Mouse (Mus musculus): ENCODE measurements at regions not wholly inside any gene's neighbourhood (a gene's known extent, or its start where the extent isn't known, plus 50 kb on each side); places are given as distances from the start of the nearest gene placed in this dataset.

- H3K9me3 ChIP-seq (ENCODE audit: control insufficient read depth, low read length): no peaks in the 10 kb centered on the region
- no peaks in the 10 kb centered on the region for H3K4me1 ChIP-seq (replicated peaks; ENCODE audit: control insufficient read depth, insufficient read depth, low read length)
- ATAC-seq (replicated peaks; ENCODE audit: low FRiP score) (no peak), DNase-seq (ENCODE audit: low spot score) (no peak)
- no peak overlapping the region for H3K27ac ChIP-seq (ENCODE audit: low read depth, low read length)
- H3K9ac ChIP-seq (ENCODE audit: low read depth, low read length): no peak overlapping the region
- H3K4me3 ChIP-seq (ENCODE audit: low read depth, low read length): no peak overlapping the region
- no peak overlapping the region for H3K4me2 ChIP-seq
- 56% methylated on average over 5 of the region's 5 CpGs for WGBS
- H3K27me3 ChIP-seq (replicated peaks; ENCODE audit: control insufficient read depth, insufficient read depth, low read length): no peaks in the 10 kb centered on the region
- H3K36me3 ChIP-seq (ENCODE audit: control insufficient read depth, insufficient read depth, low read length): no peaks in the 10 kb centered on the region
Observed at GRCm38 (mm10) chr8:8802317-8802716, 112.0 kb upstream of the Arglu1 start.

- no peak overlapping the region for H3K4me3 ChIP-seq (ENCODE audit: low read depth, low read length)
- no peaks in the 10 kb centered on the region for H3K27me3 ChIP-seq (replicated peaks; ENCODE audit: control insufficient read depth, insufficient read depth, low read length)
- H3K27ac ChIP-seq (ENCODE audit: low read depth, low read length): no peak overlapping the region
- DNase-seq (ENCODE audit: low spot score) (no peak), ATAC-seq (replicated peaks; ENCODE audit: low FRiP score) (no peak)
- 39% methylated on average over 5 of the region's 5 CpGs for WGBS
- H3K36me3 ChIP-seq (ENCODE audit: control insufficient read depth, insufficient read depth, low read length): no peaks in the 10 kb centered on the region
- no peak overlapping the region for H3K4me2 ChIP-seq
- no peaks in the 10 kb centered on the region for H3K9me3 ChIP-seq (ENCODE audit: control insufficient read depth, low read length)
- H3K9ac ChIP-seq (ENCODE audit: low read depth, low read length): no peak overlapping the region
- no peaks in the 10 kb centered on the region for H3K4me1 ChIP-seq (replicated peaks; ENCODE audit: control insufficient read depth, insufficient read depth, low read length)
Observed at GRCm38 (mm10) chr8:8801578-8801977, 111.3 kb upstream of the Arglu1 start.

GRCm38 (mm10) chr8:8797521-8797920, 107.2 kb upstream of the Arglu1 start:
- DNase-seq (ENCODE audit: low spot score) (no peak), ATAC-seq (replicated peaks; ENCODE audit: low FRiP score) (no peak)
- no peaks in the 10 kb centered on the region for H3K9me3 ChIP-seq (ENCODE audit: control insufficient read depth, low read length)
- no peak overlapping the region for H3K27ac ChIP-seq (ENCODE audit: low read depth, low read length)
- H3K4me1 ChIP-seq (replicated peaks; ENCODE audit: control insufficient read depth, insufficient read depth, low read length): no peaks in the 10 kb centered on the region
- H3K4me3 ChIP-seq (ENCODE audit: low read depth, low read length): no peak overlapping the region
- H3K27me3 ChIP-seq (replicated peaks; ENCODE audit: control insufficient read depth, insufficient read depth, low read length): no peaks in the 10 kb centered on the region
- no peak overlapping the region for H3K9ac ChIP-seq (ENCODE audit: low read depth, low read length)
- no peak overlapping the region for H3K4me2 ChIP-seq
- 68% methylated on average over 3 of the region's 3 CpGs for WGBS
- no peaks in the 10 kb centered on the region for H3K36me3 ChIP-seq (ENCODE audit: control insufficient read depth, insufficient read depth, low read length)

GRCm38 (mm10) chr8:8796951-8797350, 106.6 kb upstream of the Arglu1 start:
- Histone ChIP-seq H3K9ac (ENCODE audit: low read depth, low read length) (no peak overlapping the region), H3K4me2 (no peak overlapping the region), H3K27ac (ENCODE audit: low read depth, low read length) (no peak overlapping the region), H3K27me3 (replicated peaks; ENCODE audit: control insufficient read depth, insufficient read depth, low read length) (no peaks in the 10 kb centered on the region), H3K4me3 (ENCODE audit: low read depth, low read length) (no peak overlapping the region), H3K9me3 (ENCODE audit: control insufficient read depth, low read length) (no peaks in the 10 kb centered on the region), H3K36me3 (ENCODE audit: control insufficient read depth, insufficient read depth, low read length) (no peaks in the 10 kb centered on the region), H3K4me1 (replicated peaks; ENCODE audit: control insufficient read depth, insufficient read depth, low read length) (no peaks in the 10 kb centered on the region)
- DNase-seq (ENCODE audit: low spot score) (no peak), ATAC-seq (replicated peaks; ENCODE audit: low FRiP score) (no peak)
- WGBS: 52% methylated on average over 9 of the region's 9 CpGs

GRCm38 (mm10) chr8:8794711-8795110, 104.4 kb upstream of the Arglu1 start:
- no peak for DNase-seq (ENCODE audit: low spot score)
- no peak for ATAC-seq (replicated peaks; ENCODE audit: low FRiP score)
- Histone ChIP-seq H3K27me3 (replicated peaks; ENCODE audit: control insufficient read depth, insufficient read depth, low read length) (no peaks in the 10 kb centered on the region), H3K9me3 (ENCODE audit: control insufficient read depth, low read length) (no peaks in the 10 kb centered on the region), H3K4me3 (ENCODE audit: low read depth, low read length) (no peak overlapping the region), H3K36me3 (ENCODE audit: control insufficient read depth, insufficient read depth, low read length) (no peaks in the 10 kb centered on the region), H3K4me1 (replicated peaks; ENCODE audit: control insufficient read depth, insufficient read depth, low read length) (no peaks in the 10 kb centered on the region), H3K27ac (ENCODE audit: low read depth, low read length) (no peak overlapping the region), H3K9ac (ENCODE audit: low read depth, low read length) (no peak overlapping the region), H3K4me2 (no peak overlapping the region)
- WGBS: 55% methylated on average over 6 of the region's 6 CpGs

GRCm38 (mm10) chr8:8779931-8780330, 89.6 kb upstream of the Arglu1 start:
- no peak overlapping the region for H3K4me3 ChIP-seq (ENCODE audit: low read depth, low read length)
- H3K9ac ChIP-seq (ENCODE audit: low read depth, low read length): no peak overlapping the region
- ATAC-seq (replicated peaks; ENCODE audit: low FRiP score): no peak
- no peak overlapping the region for H3K27ac ChIP-seq (ENCODE audit: low read depth, low read length)
- no peak for DNase-seq (ENCODE audit: low spot score)
- H3K4me1 ChIP-seq (replicated peaks; ENCODE audit: control insufficient read depth, insufficient read depth, low read length): no peaks in the 10 kb centered on the region
- no peaks in the 10 kb centered on the region for H3K36me3 ChIP-seq (ENCODE audit: control insufficient read depth, insufficient read depth, low read length)
- H3K4me2 ChIP-seq: no peak overlapping the region
- no peaks in the 10 kb centered on the region for H3K9me3 ChIP-seq (ENCODE audit: control insufficient read depth, low read length)
- no peaks in the 10 kb centered on the region for H3K27me3 ChIP-seq (replicated peaks; ENCODE audit: control insufficient read depth, insufficient read depth, low read length)
- 79% methylated on average over 15 of the region's 15 CpGs for WGBS

GRCm38 (mm10) chr8:8774496-8775015, 84.2 kb upstream of the Arglu1 start:
- DNase-seq (ENCODE audit: low spot score) (no peak), ATAC-seq (replicated peaks; ENCODE audit: low FRiP score) (no peak)
- Histone ChIP-seq H3K36me3 (ENCODE audit: control insufficient read depth, insufficient read depth, low read length) (no peaks in the 10 kb centered on the region), H3K9ac (ENCODE audit: low read depth, low read length) (no peak overlapping the region), H3K4me3 (ENCODE audit: low read depth, low read length) (no peak overlapping the region), H3K27ac (ENCODE audit: low read depth, low read length) (no peak overlapping the region), H3K27me3 (replicated peaks; ENCODE audit: control insufficient read depth, insufficient read depth, low read length) (no peaks in the 10 kb centered on the region), H3K4me1 (replicated peaks; ENCODE audit: control insufficient read depth, insufficient read depth, low read length) (no peaks in the 10 kb centered on the region), H3K4me2 (no peak overlapping the region), H3K9me3 (ENCODE audit: control insufficient read depth, low read length) (no peaks in the 10 kb centered on the region)
- 23% methylated on average over 5 of the region's 5 CpGs for WGBS

GRCm38 (mm10) chr8:8772424-8772823, 82.1 kb upstream of the Arglu1 start:
- H3K27me3 ChIP-seq (replicated peaks; ENCODE audit: control insufficient read depth, insufficient read depth, low read length): no peaks in the 10 kb centered on the region
- H3K9ac ChIP-seq (ENCODE audit: low read depth, low read length): no peak overlapping the region
- no peak overlapping the region for H3K4me3 ChIP-seq (ENCODE audit: low read depth, low read length)
- no peak overlapping the region for H3K4me2 ChIP-seq
- H3K4me1 ChIP-seq (replicated peaks; ENCODE audit: control insufficient read depth, insufficient read depth, low read length): no peaks in the 10 kb centered on the region
- H3K36me3 ChIP-seq (ENCODE audit: control insufficient read depth, insufficient read depth, low read length): no peaks in the 10 kb centered on the region
- ATAC-seq (replicated peaks; ENCODE audit: low FRiP score) (no peak), DNase-seq (ENCODE audit: low spot score) (no peak)
- H3K9me3 ChIP-seq (ENCODE audit: control insufficient read depth, low read length): no peaks in the 10 kb centered on the region
- H3K27ac ChIP-seq (ENCODE audit: low read depth, low read length): no peak overlapping the region
- 76% methylated on average over 5 of the region's 5 CpGs for WGBS

GRCm38 (mm10) chr8:8770397-8770796, 80.1 kb upstream of the Arglu1 start:
- H3K27ac ChIP-seq (ENCODE audit: low read depth, low read length): no peak overlapping the region
- H3K27me3 ChIP-seq (replicated peaks; ENCODE audit: control insufficient read depth, insufficient read depth, low read length): no peaks in the 10 kb centered on the region
- WGBS: 69% methylated on average over 8 of the region's 8 CpGs
- no peaks in the 10 kb centered on the region for H3K36me3 ChIP-seq (ENCODE audit: control insufficient read depth, insufficient read depth, low read length)
- ATAC-seq (replicated peaks; ENCODE audit: low FRiP score) (no peak), DNase-seq (ENCODE audit: low spot score) (no peak)
- no peak overlapping the region for H3K4me2 ChIP-seq
- no peaks in the 10 kb centered on the region for H3K9me3 ChIP-seq (ENCODE audit: control insufficient read depth, low read length)
- no peaks in the 10 kb centered on the region for H3K4me1 ChIP-seq (replicated peaks; ENCODE audit: control insufficient read depth, insufficient read depth, low read length)
- H3K4me3 ChIP-seq (ENCODE audit: low read depth, low read length): no peak overlapping the region
- H3K9ac ChIP-seq (ENCODE audit: low read depth, low read length): no peak overlapping the region

All from liver, embryonic 11.5 days (tissue).